Mouse (Mus musculus): ENCODE measurements at regions not wholly inside any gene's neighbourhood (a gene's known extent, or its start where the extent isn't known, plus 50 kb on each side); places are given as distances from the start of the nearest gene placed in this dataset.

DNA sequence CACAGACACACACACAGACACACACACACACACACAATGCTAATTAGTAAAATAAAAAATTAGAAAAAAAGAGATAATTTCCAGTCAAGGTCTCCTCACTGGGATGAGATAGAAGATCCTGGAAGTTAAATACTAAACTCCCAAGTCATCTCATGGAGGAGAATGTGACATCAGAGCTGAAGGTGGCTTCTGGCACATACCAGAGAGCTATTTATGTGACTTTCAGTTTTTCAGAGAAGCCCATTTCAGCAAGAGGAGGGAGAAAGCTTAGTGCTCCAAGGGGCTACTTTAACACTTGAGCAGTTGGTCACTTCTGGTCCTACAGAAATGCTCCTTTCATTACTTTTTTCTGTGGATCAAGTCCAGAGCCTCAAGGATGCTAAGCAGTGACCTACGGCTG, 164.6 kb downstream of the 1810013L24Rik start:
- TF ChIP-seq POLR2A (IDR thresholded peaks at IDR 0.05; ENCODE audit: borderline replicate concordance, insufficient read depth, low read length) (no peak), CTCF (IDR thresholded peaks at IDR 0.05; ENCODE audit: borderline replicate concordance, insufficient read depth, low read depth, low read length) (no peak)
